Mouse (Mus musculus) ES-E14 (cell line): ENCODE data around the gene Ltbp1. TPM values are rescaled to one million over a fixed set of nuclear protein-coding genes. Genes with fewer than 3 reads are reported as not detected.

Source experiments
- DNase-seq: peaks from one replicate; pipeline ENCODE4 v3.0.0-alpha.2; 2013; ENCODE audit warnings: low read depth, low spot score
- H3K27ac ChIP-seq: 2 replicates; pipeline ENCODE4 v1.5.1; 2012; ENCODE audit warnings: low read depth, mild to moderate bottlenecking, low read length, moderate library complexity, mixed read lengths; ENCODE audit not compliant: poor library complexity, insufficient read depth, severe bottlenecking
- H3K36me3 ChIP-seq: 2 replicates; pipeline ENCODE4 v1.6.1; 2012; ENCODE audit warnings: mild to moderate bottlenecking, low read length, moderate library complexity, mixed read lengths; ENCODE audit not compliant: control insufficient read depth, poor library complexity, insufficient read depth, severe bottlenecking
- H3K4me1 ChIP-seq, 2 experiments: fragments of 150-350 bp in 1 of 2; sonication (generic) in 1 of 2; 2 replicates each; pipeline ENCODE4 v1.6.1; 2012; ENCODE audit warnings: low read length in 2 of 2, mild to moderate bottlenecking in 1 of 2, mixed read lengths in 1 of 2; ENCODE audit not compliant: control insufficient read depth in 2 of 2, insufficient read depth in 2 of 2, poor library complexity in 1 of 2
- H3K4me3 ChIP-seq, 2 experiments: fragments of 150-350 bp in 1 of 2; sonication (generic) in 1 of 2; 2 replicates each; pipeline ENCODE4 v1.5.1; 2012; ENCODE audit warnings: low read length in 2 of 2, low read depth in 1 of 2, mild to moderate bottlenecking in 1 of 2, mixed read lengths in 1 of 2; ENCODE audit not compliant: insufficient read depth in 1 of 2, poor library complexity in 1 of 2, severe bottlenecking in 1 of 2
- H3K9ac ChIP-seq: 2 replicates; pipeline ENCODE4 v1.6.1; 2012; ENCODE audit warnings: low read depth, mild to moderate bottlenecking, low read length, mixed read lengths; ENCODE audit not compliant: poor library complexity, insufficient read depth, severe bottlenecking
- H3K9me3 ChIP-seq: fragments of 150-350 bp; sonication (generic); 2 replicates; pipeline ENCODE4 v1.6.1; 2012; ENCODE audit warnings: low read depth, mild to moderate bottlenecking, low read length; ENCODE audit not compliant: control insufficient read depth, insufficient read depth
- CHD2 ChIP-seq: IDR thresholded peaks from 2 replicates; pipeline ENCODE4 v1.6.1; 2014; ENCODE audit warnings: mild to moderate bottlenecking, low read depth, low read length, inconsistent platforms
- HCFC1 ChIP-seq: IDR thresholded peaks from 2 replicates; pipeline ENCODE4 v1.6.1; 2012; ENCODE audit warnings: low read length, inconsistent platforms, borderline replicate concordance; ENCODE audit not compliant: insufficient read depth
- MAFK ChIP-seq: IDR thresholded peaks from 2 replicates; pipeline ENCODE4 v1.6.1; 2014; ENCODE audit warnings: mild to moderate bottlenecking, low read depth, low read length, inconsistent platforms; ENCODE audit not compliant: insufficient read depth
- ZC3H11A ChIP-seq: IDR thresholded peaks from 2 replicates; pipeline ENCODE4 v1.6.1; 2012; ENCODE audit warnings: low read depth, mild to moderate bottlenecking, inconsistent platforms, low read length, borderline replicate concordance
- ZNF384 ChIP-seq: IDR thresholded peaks from 2 replicates; pipeline ENCODE4 v1.6.1; 2012; ENCODE audit warnings: low read depth, low read length, inconsistent platforms
- in situ Hi-C, 2 experiments: fragments of 600-800 bp; cut with MboI; formaldehyde crosslinking; loops; one replicate each; pipeline ENCODE4 v1.15.1; 2025; ENCODE audit warnings: low sequenced_read_pairs in 2 of 2, inconsistent platforms in 1 of 2; ENCODE audit not compliant: unreplicated experiment in 2 of 2
- total RNA-seq: library from RNA; depleted of rRNA; stranded (reverse); fragments of 300-350 nt; gene quantifications from 2 replicates; pipeline ENCODE4 v1.2.3, GENCODE M21; 2012

Ltbp1 gene
- total RNA-seq, 1 experiment = 25.2 TPM

DNA sequence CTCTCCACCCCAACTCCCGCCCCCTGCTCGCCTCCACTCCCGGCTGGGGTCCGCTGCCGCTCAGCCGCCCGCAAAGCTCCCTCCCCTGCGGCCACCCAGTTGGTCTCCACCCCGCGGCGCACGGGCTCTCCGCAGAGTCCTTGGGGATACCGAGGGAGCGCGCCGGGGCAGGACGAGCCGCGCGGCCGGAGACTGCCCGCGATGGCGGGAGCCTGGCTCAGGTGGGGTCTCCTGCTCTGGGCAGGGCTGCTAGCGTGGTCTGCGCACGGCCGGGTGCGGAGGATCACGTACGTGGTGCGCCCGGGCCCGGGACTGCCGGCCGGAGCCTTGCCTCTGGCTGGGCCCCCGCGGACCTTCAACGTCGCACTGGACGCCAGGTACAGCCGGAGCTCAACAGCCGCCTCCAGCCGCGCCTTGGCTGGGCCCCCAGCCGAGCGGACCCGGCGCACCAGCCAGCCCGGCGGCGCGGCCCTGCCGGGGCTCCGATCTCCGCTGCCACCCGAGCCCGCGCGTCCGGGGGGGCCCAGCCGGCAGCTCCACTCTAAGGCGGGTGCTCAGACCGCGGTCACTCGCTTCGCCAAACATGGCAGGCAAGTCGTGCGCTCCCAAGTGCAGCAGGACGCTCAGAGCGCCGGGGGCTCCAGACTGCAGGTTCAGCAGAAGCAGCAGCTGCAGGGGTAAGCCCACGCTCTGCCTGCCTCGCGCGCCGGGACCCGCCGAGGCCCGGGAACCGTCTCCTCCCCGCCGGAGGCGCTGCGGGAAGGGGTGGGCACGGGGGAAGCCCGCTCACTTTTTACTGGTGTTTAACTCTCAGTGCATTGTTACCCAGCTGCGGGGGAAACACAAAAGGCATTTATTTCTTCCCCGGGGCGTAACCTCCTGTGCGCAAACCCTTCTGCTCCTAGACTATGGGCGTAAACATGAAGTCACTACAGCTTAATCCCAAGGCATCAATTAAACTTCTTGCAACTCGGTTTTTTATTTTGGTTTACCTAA is 615 bp downstream of the Ltbp1 start:
- peak overlapping the region; percentile 81 to 92 for H3K4me3 ChIP-seq
- H3K9ac ChIP-seq = peak overlapping the region; percentile 70
- no peaks in the 10 kb centered on the region for H3K36me3 ChIP-seq
- H3K4me1 ChIP-seq = 0 out of 4 replicates have a peak, but pooled peaks cover 0 to 2% of the 10 kb centered on the region in 2 experiments
- H3K9me3 ChIP-seq = no peaks in the 10 kb centered on the region
- H3K27ac ChIP-seq = no peak overlapping the region
- DNase-seq = no peak
- no peak for TF ChIP-seq ZNF384
- TF ChIP-seq ZC3H11A = no peak
- no peak for TF ChIP-seq CHD2
- TF ChIP-seq HCFC1 = no peak
- TF ChIP-seq MAFK = no peak
- in situ Hi-C loops = loop anchor here in 1 of 2 experiments (10.0 kb wide), 1 partner anchor 201 kb away; no protein-coding TSS in a partner anchor

DNA sequence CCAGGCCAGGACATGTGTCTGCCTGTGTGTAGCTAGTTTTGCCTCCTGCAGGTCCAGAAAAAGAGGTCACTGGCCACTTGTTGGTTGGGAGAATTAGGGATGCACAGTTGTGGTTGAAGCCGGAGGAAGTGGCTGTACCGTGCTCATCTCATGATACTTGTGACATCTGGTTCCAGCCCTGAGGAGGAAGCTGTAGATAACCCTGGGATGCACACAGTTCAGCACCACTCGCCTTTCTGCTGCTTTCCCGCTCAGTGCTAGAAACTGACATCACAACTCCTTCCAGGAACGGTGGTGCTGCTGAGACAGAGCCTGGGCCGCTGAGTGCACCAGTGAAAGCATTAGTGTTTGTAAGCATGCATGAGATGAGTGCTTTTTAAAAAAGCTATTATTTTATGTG is 5.6 kb downstream of the Ltbp1 start:
- no peak for DNase-seq
- H3K4me3 ChIP-seq = no peak overlapping the region
- H3K36me3 ChIP-seq = no peaks in the 10 kb centered on the region
- 0 out of 4 replicates have a peak, but pooled peaks cover 0 to 2% of the 10 kb centered on the region in 2 experiments for H3K4me1 ChIP-seq
- no peak overlapping the region for H3K9ac ChIP-seq
- TF ChIP-seq HCFC1 (no peak), MAFK (no peak)
- in situ Hi-C loops = no loop called here
- no peak overlapping the region for H3K27ac ChIP-seq
- H3K9me3 ChIP-seq = no peaks in the 10 kb centered on the region

DNA sequence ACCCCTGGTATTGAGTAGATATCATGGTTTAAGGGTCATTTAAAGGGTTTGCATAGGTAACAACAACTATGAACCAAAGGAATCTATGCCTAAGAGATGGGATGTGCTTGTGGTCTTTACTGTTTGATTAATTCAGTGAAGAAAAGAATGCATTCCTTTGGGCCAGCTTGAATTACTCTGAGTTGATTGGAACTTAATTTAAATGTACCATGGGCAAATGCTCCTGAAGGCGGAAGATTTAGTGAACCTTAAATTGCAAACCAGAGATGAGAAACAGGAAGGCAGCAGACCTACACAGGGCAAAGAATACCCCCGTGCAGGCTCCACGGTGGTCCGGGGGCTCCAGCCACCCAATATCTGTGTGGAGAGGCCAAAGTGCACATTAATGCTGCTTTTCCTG is 7.8 kb downstream of the Ltbp1 start:
- in situ Hi-C loops = no loop called here
- Histone ChIP-seq H3K4me3 (no peak overlapping the region), H3K9me3 (no peaks in the 10 kb centered on the region), H3K4me1 (no peaks in the 10 kb centered on the region), H3K36me3 (no peaks in the 10 kb centered on the region), H3K27ac (no peak overlapping the region), H3K9ac (no peak overlapping the region)
- TF ChIP-seq MAFK = no peak
- no peak for TF ChIP-seq ZNF384
- TF ChIP-seq CHD2 = no peak
- no peak for TF ChIP-seq ZC3H11A
- TF ChIP-seq HCFC1 = no peak
- no peak for DNase-seq

DNA sequence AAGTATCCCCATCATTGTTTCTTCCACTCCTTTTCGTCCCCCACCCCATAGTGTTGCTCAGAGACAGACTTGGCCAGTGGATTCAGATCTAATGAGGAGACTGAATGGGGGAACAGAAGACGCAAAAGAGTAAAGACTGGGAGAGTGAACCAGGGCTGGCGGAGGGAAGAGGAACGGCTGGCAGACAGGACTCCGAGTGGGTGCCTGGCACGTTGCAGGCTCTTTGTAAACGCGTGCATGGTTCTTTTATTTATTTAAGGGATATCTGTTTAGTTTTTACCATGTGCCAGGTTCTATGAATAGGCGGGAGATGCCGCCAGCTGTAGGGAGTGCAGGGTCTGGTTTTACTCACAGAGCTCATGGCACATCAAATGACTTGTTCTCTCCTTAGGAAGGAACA is 8.5 kb downstream of the Ltbp1 start:
- no peak overlapping the region for H3K27ac ChIP-seq
- no peaks in the 10 kb centered on the region for H3K36me3 ChIP-seq
- H3K9me3 ChIP-seq = no peaks in the 10 kb centered on the region
- no peak for TF ChIP-seq CHD2
- TF ChIP-seq ZNF384 = no peak
- H3K9ac ChIP-seq = no peak overlapping the region
- in situ Hi-C loops = no loop called here
- no peak for DNase-seq
- no peaks in the 10 kb centered on the region for H3K4me1 ChIP-seq
- H3K4me3 ChIP-seq = no peak overlapping the region
